ENCODE assay signal across 24 mouse cellular contexts in the genomic region with DNA sequence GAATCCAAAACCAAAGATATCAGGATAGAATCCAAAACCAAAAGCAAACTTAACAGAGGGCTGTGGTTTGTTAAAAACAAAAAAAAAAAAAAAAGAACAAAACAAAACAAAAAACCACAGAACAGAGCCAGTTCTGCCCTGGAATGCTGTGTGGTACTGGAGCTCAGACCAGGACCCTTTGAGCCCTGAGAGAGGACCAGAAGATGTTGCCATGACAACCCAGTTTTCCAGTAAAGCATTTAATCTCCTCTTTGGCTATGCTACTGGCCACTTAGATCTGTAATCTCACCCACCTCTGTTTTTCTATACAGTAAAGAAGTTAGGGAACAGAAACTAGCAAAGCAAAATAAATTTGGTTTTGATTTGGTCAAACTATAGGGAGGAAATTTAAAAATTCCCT.
DNase-seq lines count a peak whose midpoint lies in the region; ATAC-seq and TF ChIP-seq lines count a peak whose summit lies in the region.
"Had no signal": no experiment of that assay in that cellular context is flagged by ENCODE, and none has a peak within 500 bp of the region (broad histone marks: within the 10 kb centered on the region; RNA-seq: fewer than 3 reads in every experiment).

No protein-coding gene starts in this region.

- peaks cover 21% of the 10 kb centered on the region for H3K4me1 ChIP-seq in midbrain, embryonic 11.5 days (ENCODE audit: control insufficient read depth, insufficient read depth, low read length)
- peaks cover 55% of the 10 kb centered on the region for H3K4me1 ChIP-seq in midbrain, embryonic 15.5 days
- peaks cover 10% of the 10 kb centered on the region; the same call in 1 of the 2 replicates for H3K4me1 ChIP-seq in midbrain, postnatal 0 days (ENCODE audit: insufficient read depth, low read length)
- H3K4me1 ChIP-seq in midbrain, embryonic 10.5 days = peaks cover 77% of the 10 kb centered on the region
- H3K4me1 ChIP-seq in hindbrain, embryonic 16.5 days (ENCODE audit: control insufficient read depth, insufficient read depth, low read depth, low read length) = peaks cover 30% of the 10 kb centered on the region
- H3K4me1 ChIP-seq: embryonic facial prominence, embryonic 12.5 days had no signal

- no peak overlapping the region for H3K27ac ChIP-seq in midbrain, embryonic 11.5 days (ENCODE audit: low read depth, low read length)
- H3K27ac ChIP-seq in midbrain, embryonic 15.5 days = no peak overlapping the region
- H3K27ac ChIP-seq in midbrain, postnatal 0 days (ENCODE audit: low read depth, low read length) = no peak overlapping the region
- H3K27ac ChIP-seq in midbrain, embryonic 10.5 days (replicated peaks) = no peak overlapping the region
- no peak overlapping the region for H3K27ac ChIP-seq in hindbrain, embryonic 16.5 days (ENCODE audit: low read depth, low read length)
- H3K27ac ChIP-seq: embryonic facial prominence, embryonic 10.5 days; embryonic facial prominence, embryonic 12.5 days; forebrain, embryonic 13.5 days; forebrain, embryonic 15.5 days had no signal

- H3K9me3 ChIP-seq in midbrain, embryonic 11.5 days (ENCODE audit: control insufficient read depth, low read length) = no peaks in the 10 kb centered on the region
- no peaks in the 10 kb centered on the region for H3K9me3 ChIP-seq in midbrain, embryonic 15.5 days
- H3K9me3 ChIP-seq in midbrain, postnatal 0 days (ENCODE audit: low read length) = no peaks in the 10 kb centered on the region
- no peaks in the 10 kb centered on the region for H3K9me3 ChIP-seq in midbrain, embryonic 10.5 days (replicated peaks)
- H3K9me3 ChIP-seq in hindbrain, embryonic 16.5 days (ENCODE audit: control insufficient read depth, low read length) = no peaks in the 10 kb centered on the region
- H3K9me3 ChIP-seq: embryonic facial prominence, embryonic 10.5 days; embryonic facial prominence, embryonic 12.5 days; forebrain, embryonic 13.5 days; forebrain, embryonic 15.5 days had no signal

- no peak overlapping the region for H3K9ac ChIP-seq in midbrain, embryonic 11.5 days (ENCODE audit: low read length)
- no peak overlapping the region for H3K9ac ChIP-seq in midbrain, embryonic 15.5 days
- H3K9ac ChIP-seq in midbrain, postnatal 0 days (replicated peaks; ENCODE audit: low read length, poor library complexity, severe bottlenecking) = 0 out of 2 replicates have a peak overlapping the region, but pooled peaks have one; percentile 3
- no peak overlapping the region for H3K9ac ChIP-seq in hindbrain, embryonic 16.5 days (ENCODE audit: low read depth, low read length)
- H3K9ac ChIP-seq: embryonic facial prominence, embryonic 12.5 days; forebrain, embryonic 13.5 days; forebrain, embryonic 15.5 days; forebrain, postnatal 0 days had no signal

- H3K27me3 ChIP-seq in midbrain, embryonic 11.5 days (ENCODE audit: control insufficient read depth, insufficient read depth, low read length) = peaks cover 4% of the 10 kb centered on the region; the same call in 1 of the 2 replicates
- no peaks in the 10 kb centered on the region for H3K27me3 ChIP-seq in midbrain, embryonic 15.5 days (replicated peaks)
- no peaks in the 10 kb centered on the region for H3K27me3 ChIP-seq in midbrain, postnatal 0 days (ENCODE audit: insufficient read depth, low read length)
- peaks cover 36% of the 10 kb centered on the region for H3K27me3 ChIP-seq in midbrain, embryonic 10.5 days (ENCODE audit: low read depth, poor library complexity, severe bottlenecking)
- H3K27me3 ChIP-seq in hindbrain, embryonic 16.5 days (replicated peaks; ENCODE audit: control insufficient read depth, insufficient read depth, low read length) = no peaks in the 10 kb centered on the region
- H3K27me3 ChIP-seq: embryonic facial prominence, embryonic 12.5 days; forebrain, embryonic 13.5 days; forebrain, embryonic 15.5 days had no signal

- H3K4me2 ChIP-seq in midbrain, embryonic 11.5 days = no peak overlapping the region
- H3K4me2 ChIP-seq in midbrain, embryonic 15.5 days = no peak overlapping the region
- H3K4me2 ChIP-seq in midbrain, postnatal 0 days (ENCODE audit: low read depth, low read length, poor library complexity, severe bottlenecking) = no peak overlapping the region
- H3K4me2 ChIP-seq in hindbrain, embryonic 16.5 days (ENCODE audit: low read length) = no peak overlapping the region
- H3K4me2 ChIP-seq: embryonic facial prominence, embryonic 12.5 days; forebrain, embryonic 13.5 days; forebrain, embryonic 15.5 days had no signal

- H3K4me3 ChIP-seq in midbrain, embryonic 11.5 days (ENCODE audit: low read depth, low read length) = no peak overlapping the region
- no peak overlapping the region for H3K4me3 ChIP-seq in midbrain, embryonic 15.5 days
- no peak overlapping the region for H3K4me3 ChIP-seq in midbrain, postnatal 0 days (ENCODE audit: low read depth, low read length)
- no peak overlapping the region for H3K4me3 ChIP-seq in midbrain, embryonic 10.5 days
- H3K4me3 ChIP-seq in hindbrain, embryonic 16.5 days (ENCODE audit: low read length) = no peak overlapping the region
- H3K4me3 ChIP-seq: embryonic facial prominence, embryonic 10.5 days; embryonic facial prominence, embryonic 12.5 days; forebrain, embryonic 13.5 days; forebrain, embryonic 15.5 days had no signal

- no peak for TF ChIP-seq CTCF in midbrain, postnatal 0 days (IDR thresholded peaks at IDR 0.05)
- no peak for TF ChIP-seq CTCF in brain, embryonic 14.5 days (IDR thresholded peaks at IDR 0.05; ENCODE audit: borderline replicate concordance, extremely low read depth, insufficient read depth, insufficient read length)

- DNase-seq in embryo, embryonic 10 days (ENCODE audit: low spot score) = peak; percentile 47
- no peak for DNase-seq in embryo, embryonic 9.5 days (ENCODE audit: extremely low spot score)
- no peak for DNase-seq in midbrain, embryonic 11.5 days (ENCODE audit: low spot score, missing footprints)
- DNase-seq in midbrain, postnatal 0 days (ENCODE audit: low spot score) = no peak
- no peak for DNase-seq in midbrain, embryonic 10.5 days (ENCODE audit: low spot score)
- peak; percentile 44 for DNase-seq in brain, embryonic 14.5 days (ENCODE audit: low read depth)
- DNase-seq: adrenal gland, adult 8-10 months; adrenal gland, postnatal 14 days; B cell, adult 2 months; cerebellum, adult 11-12 months; cerebellum, adult 2 months; cerebellum, adult 9-10 months; cerebellum, postnatal 10 days; cerebellum, postnatal 25 days; forebrain, postnatal 0 days had no signal

- ATAC-seq in midbrain, embryonic 11.5 days (ENCODE audit: low FRiP score) = peak; percentile 51; the same call in 1 of the 2 replicates
- no peak for ATAC-seq in midbrain, embryonic 15.5 days (replicated peaks)
- no peak for ATAC-seq in midbrain, postnatal 0 days (ENCODE audit: low FRiP score)
- ATAC-seq in hindbrain, embryonic 16.5 days = no peak
- ATAC-seq: activated CD4-positive, CD25-positive, alpha-beta regulatory T cell, adult 4 months; CD4-positive, CD25-positive, alpha-beta regulatory T cell, adult 4 months; forebrain, embryonic 13.5 days; forebrain, embryonic 15.5 days; forebrain, postnatal 0 days; Patski had no signal

- no peaks in the 10 kb centered on the region for H3K36me3 ChIP-seq in midbrain, embryonic 11.5 days (ENCODE audit: control insufficient read depth, insufficient read depth, low read length)
- H3K36me3 ChIP-seq in midbrain, embryonic 15.5 days (replicated peaks) = no peaks in the 10 kb centered on the region
- H3K36me3 ChIP-seq in midbrain, postnatal 0 days (ENCODE audit: insufficient read depth, low read length) = no peaks in the 10 kb centered on the region
- H3K36me3 ChIP-seq in midbrain, embryonic 10.5 days = no peaks in the 10 kb centered on the region
- no peaks in the 10 kb centered on the region for H3K36me3 ChIP-seq in hindbrain, embryonic 16.5 days (ENCODE audit: control insufficient read depth, insufficient read depth, low read length)
- H3K36me3 ChIP-seq: embryonic facial prominence, embryonic 10.5 days; embryonic facial prominence, embryonic 12.5 days; forebrain, embryonic 15.5 days had no signal

- TF ChIP-seq POLR2A in brain, embryonic 14.5 days (IDR thresholded peaks at IDR 0.05; ENCODE audit: borderline replicate concordance, extremely low read depth, insufficient read depth, insufficient read length, poor library complexity, severe bottlenecking) = no peak

Comparison
In these comparisons a context has a peak if more than half of its experiments do, and no peak if none do; other contexts are left out.
1. DNase-seq: peak in embryo, embryonic 10 days (single experiment) and brain, embryonic 14.5 days (single experiment); none in embryo, embryonic 9.5 days (single experiment), midbrain, embryonic 11.5 days (single experiment), midbrain, postnatal 0 days (single experiment) and midbrain, embryonic 10.5 days (single experiment).